Mouse (Mus musculus) left cerebral cortex, postnatal 25 days (tissue): Measurements from ENCODE around the gene Med7. TPM values are rescaled to one million over a fixed set of nuclear protein-coding genes. Genes with fewer than 3 reads are reported as not detected.
"Not testable (repeated sequence)": the region's sequence is repeated elsewhere in the genome, so short reads cannot be mapped to it uniquely, and the experiment has no call there.

Experiments
- DNase-seq, 2 experiments: peaks; one replicate each; pipeline ENCODE4 v3.0.0; 2022; ENCODE audit warnings: low spot score in 2 of 2, mixed read lengths in 1 of 2
- intact Hi-C: fragments of 180-260 bp; cut with DNase I; formaldehyde crosslinking; loops from one replicate; pipeline ENCODE4 v1.15.1; 2025
- total RNA-seq, 2 experiments: library from RNA; stranded (reverse); gene quantifications; 2 replicates each; pipeline ENCODE4 v1.2.3; 2021

Gene Med7
- total RNA-seq, 2 experiments from 2014 or later: 30.9 to 32.5 TPM

DNA sequence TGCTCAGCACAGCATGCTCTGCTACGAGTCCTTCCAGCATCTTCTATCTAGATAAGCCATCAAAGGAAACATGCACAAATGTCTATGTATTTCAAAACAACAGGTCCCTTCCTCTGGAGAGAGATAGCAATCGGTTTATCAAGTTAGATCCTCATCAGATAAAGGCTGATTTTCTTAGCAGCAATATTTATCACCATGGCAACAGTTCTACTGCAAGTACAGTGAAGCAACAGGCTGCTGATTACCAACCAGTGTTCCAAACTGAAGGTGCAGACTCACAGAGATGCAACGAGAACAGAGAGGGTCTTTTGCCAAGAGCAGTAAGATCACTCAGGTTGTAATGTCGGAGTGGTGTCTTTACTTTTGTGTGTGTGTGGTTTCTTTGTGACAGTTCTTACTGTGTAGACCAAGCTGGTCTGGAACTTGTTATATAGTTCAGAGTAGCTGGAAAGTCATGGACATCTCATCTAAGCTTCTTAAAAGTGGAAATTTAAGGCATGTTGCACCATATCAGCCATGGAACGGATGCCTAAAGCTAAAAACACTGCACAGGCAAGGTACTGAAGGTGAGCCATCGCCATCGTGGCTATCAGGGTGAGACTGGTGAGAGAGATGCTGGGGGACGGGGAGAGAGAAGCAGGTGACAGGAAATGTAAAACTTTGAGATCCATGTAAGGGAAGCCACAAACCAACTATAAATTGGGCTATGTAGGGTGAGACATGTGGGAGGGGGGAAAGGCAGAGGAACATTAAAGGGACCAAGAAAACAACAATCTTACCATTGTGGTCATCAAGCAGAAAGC, 15.4 kb upstream of the Med7 start:
- intact Hi-C loops: no loop called here
- DNase-seq: no peak

DNA sequence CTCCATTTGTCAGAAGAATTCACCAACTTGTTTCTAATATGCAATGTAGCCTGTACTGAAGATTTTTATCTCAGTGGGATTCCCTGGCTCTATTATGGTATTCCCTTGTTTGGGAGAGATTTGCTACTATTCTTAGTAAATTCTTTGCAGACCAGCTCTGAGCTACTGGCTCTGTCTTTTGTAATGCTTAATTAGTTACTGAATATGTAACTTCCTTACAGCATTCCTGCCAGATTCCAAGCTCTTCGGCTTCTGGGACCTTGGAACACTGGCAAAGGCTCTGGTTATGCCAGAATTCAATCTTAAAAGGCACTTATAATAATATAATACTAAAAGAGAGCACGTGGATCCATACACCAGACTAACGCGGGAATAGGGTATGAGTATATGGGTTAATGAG, 8.6 kb upstream of the Med7 start:
- DNase-seq, intact Hi-C loops: not testable (repeated sequence)

DNA sequence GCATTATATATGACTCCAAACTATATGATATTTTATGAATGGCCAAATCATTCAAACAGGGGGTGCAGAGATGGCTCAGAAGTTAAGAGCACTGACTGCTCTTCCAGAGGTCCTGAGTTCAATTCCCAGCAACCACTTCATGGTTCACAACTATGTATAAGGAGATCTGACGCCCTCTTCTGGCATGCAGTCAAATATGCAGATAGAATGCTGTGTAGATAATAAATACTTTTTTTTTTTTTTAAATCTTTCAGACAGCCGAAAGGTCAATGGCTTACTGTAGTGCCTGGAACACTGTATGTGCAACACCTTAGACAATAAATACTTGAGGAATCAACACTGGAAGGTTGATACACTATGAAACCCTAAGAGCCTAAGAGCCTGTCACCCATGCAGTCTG, 6.6 kb upstream of the Med7 start:
- intact Hi-C loops: loop anchor here (10.0 kb wide), 1 partner anchor 485 kb away; the partner anchor contains the start of gene Lsm11
- no peak for DNase-seq

DNA sequence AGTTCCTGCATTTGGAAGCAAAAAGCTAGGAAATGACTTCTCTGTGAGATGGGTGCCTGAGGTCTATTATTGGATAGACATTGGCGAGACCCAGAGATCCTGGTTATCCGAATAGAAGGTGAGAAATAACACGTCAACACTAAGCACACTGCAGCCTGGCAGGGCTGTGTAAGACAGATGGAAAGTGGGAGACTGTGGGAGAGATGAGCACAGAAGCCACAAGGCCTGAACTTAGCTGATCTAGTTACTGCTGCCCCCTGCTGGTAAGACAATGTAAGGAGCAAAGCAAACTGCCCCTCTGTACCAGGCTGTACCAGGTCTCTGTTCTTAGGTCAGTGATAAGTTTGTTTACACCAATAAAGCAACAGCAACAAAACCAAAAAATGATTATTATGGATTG, 5.6 kb upstream of the Med7 start:
- DNase-seq: peak; percentile 82 to 95
- intact Hi-C loops: loop anchor here (1.0 to 10.0 kb wide), 4 partner anchors 117 to 486 kb away; partner anchors contain the start of gene Lsm11

DNA sequence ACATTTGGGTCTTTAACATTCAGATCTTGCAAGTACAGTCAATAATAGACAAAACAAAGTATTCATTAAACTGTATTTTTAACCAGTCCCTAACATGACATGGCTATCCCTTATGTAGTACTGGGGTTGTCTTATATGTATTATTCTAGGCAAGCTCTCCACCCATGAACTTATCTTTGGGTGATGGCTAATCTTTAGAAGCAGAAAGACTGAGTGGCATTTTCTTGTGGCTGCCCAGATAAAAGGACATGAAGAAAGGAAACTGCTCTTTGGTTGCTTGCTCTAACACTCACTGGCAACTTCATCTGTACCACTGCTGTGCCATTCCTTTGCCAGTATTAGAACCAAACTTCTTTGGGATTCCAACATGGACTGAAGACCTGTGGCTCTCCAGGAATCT, 1.4 kb upstream of the Med7 start:
- DNase-seq: no peak
- intact Hi-C loops: loop anchor here (10.0 kb wide), 1 partner anchor 491 kb away; the partner anchor contains the start of gene Lsm11

DNA sequence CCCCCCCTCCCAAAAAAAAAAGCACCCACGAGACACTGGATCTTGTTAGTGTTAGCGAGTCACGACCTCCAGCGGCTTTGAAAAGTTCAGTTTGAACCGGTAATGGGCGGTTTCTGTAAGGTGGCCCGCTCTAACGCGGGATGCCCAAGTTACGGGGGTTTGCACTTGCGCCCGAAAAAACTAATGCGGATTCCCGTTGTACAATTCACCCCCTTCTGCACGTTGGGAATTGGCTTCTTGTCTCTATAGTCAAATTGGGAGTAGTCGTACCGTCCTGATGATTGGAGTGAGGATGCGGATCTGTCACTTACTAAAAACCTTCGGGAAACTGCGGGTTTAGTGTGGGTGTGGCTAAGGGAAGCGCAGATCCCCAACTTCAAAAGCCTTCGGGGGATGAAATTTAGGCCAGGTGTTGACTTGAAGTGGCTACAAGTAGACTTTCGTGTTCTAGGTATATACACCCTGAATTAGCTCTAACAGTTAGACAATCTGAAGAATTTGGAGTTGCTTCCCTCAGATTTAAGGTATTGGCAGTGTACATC, 805 bp downstream of the Med7 start:
- intact Hi-C loops: loop anchor here (10.0 kb wide), 1 partner anchor 493 kb away; the partner anchor contains the start of gene Lsm11
- DNase-seq: no peak

DNA sequence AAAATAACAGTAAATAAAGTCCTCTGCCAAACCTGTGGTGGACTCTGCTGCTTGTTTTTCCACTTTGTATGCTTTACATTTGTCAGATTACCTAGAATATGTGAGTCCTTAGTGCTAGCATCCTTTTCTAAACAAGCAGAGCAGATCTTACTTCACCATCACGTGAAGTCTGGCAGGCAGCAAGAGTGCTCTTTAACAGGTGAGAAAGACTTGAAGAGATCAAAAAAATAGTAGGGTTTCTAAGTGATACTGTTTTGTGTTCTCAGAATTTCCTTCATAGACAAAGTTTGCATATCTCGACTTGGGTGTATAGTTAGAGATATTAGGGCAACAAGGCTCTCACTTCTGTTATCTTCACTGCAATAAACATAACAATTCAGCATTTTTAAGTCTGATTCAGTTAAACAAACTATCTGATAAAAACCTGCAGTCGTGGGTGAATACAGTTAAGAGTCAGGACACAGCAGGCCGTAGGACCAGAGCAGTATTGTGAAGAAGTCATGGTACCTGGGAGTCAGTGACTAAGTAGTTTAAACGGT, 2.3 kb downstream of the Med7 start:
- DNase-seq: no peak
- intact Hi-C loops: loop anchor here (10.0 kb wide), 1 partner anchor 494 kb away; the partner anchor contains the start of gene Lsm11

DNA sequence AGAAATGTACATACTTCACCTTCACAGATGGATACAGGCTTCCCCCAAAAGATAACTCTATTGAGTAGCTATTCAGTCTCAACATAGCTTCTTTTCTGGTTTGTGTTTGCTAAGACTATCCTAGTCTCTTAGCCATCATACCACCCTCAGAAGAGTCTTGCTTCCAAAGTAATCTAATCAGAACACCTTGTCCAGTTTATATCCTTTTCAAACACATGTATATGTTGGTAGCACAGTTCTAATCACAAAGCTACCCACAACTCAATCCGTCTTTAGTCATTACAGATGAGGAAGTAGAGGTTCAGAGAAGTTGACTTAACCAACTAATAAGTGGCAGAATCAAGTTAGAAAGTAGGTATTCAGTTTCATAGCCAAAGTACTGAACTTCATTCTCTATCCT, 5.0 kb downstream of the Med7 start:
- no peak for DNase-seq
- intact Hi-C loops: loop anchor here (5.0 kb wide), 1 partner anchor 226 kb away; no protein-coding TSS in a partner anchor

- DNase-seq: no peak
- intact Hi-C loops: loop anchor here (5.0 kb wide), 1 partner anchor 224 kb away; no protein-coding TSS in a partner anchor
Measured at GRCm38 (mm10) chr11:46443152-46443551, 6.4 kb downstream of the Med7 start.

DNA sequence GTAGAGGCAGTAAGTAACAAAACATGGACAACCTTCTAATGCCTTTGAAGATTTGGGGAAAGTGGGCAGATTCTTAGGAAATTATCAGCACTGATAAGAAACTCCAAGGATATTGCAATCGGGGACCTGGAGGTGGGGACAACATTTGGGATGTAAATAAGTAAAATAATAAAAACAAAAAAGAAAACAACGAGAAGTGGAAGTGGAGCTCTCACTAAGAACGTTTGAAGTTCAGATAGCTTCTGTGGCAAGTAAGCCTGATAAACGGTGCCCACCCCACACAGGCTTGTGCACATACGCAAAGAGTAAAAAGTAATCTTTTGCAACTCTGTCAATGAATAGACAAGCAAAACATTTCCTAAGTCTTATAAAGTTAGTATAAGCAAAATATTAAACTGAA, 7.3 kb downstream of the Med7 start:
- DNase-seq: no peak
- intact Hi-C loops: loop anchor here (5.0 kb wide), 1 partner anchor 223 kb away; no protein-coding TSS in a partner anchor

DNA sequence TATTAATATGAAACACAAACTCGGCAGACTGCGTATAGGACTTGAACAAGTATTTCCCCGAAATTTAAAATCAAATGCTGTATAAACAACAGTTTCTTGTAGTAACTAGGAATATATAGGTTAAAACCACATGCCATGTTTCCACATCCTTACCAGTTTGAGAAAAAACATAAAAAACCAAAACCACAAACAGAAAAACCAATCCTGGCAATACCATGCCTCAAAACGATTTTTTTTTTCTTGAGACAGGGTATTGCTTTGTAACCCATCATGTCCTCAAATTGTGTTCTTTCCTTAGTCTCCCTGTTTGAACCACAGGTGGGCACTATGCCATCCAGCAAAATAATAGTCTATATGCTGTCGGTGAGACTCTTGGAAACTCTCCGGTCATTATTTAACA, 9.4 kb downstream of the Med7 start:
- intact Hi-C loops: loop anchor here (5.0 kb wide), 1 partner anchor 286 kb away; no protein-coding TSS in a partner anchor
- no peak for DNase-seq

- intact Hi-C loops: loop anchor here (5.0 kb wide), 1 partner anchor 284 kb away; no protein-coding TSS in a partner anchor
- DNase-seq: no peak
Measured at GRCm38 (mm10) chr11:46447644-46448484, 11.1 kb downstream of the Med7 start.

DNA sequence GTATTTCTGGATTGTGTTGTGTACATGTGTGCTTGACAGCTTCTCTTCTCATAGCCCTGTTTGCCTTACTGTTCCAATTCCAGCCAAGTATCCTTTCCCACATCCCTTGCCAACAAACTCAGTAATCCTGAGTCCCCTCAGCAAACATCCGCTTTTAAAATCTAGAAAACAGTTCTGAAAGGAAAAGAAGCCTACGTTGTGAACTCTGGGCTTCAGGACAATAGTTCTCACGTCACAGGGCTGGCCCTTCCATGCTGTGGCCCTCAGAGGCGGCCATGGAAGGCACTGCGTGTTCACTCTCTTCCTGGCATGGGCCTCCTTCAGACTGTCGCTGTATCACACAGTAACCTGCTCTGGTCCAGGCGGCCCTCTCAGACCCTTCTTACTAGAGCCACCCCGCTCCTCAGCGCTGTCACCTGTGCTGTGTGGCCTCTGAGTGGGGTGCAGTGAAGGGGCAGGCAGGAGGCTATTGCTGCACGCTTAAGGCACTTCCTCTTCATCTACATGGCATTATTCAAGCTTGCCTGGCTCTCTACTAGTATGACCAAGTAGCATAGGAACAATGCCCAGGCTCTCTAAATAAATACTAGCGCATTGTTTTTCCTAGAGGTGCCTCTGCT, 12.8 kb downstream of the Med7 start:
- no peak for DNase-seq
- intact Hi-C loops: loop anchor here (5.0 to 10.0 kb wide), 2 partner anchors 185 to 283 kb away; no protein-coding TSS in a partner anchor

GRCm38 (mm10) chr11:46454453-46455045, 17.8 kb downstream of the Med7 start, which contains the start of gene Havcr2:
TSS of gene Havcr2 (plus strand) at chr11:46454935.
- intact Hi-C loops: loop anchor here (10.0 kb wide), 1 partner anchor 180 kb away; no protein-coding TSS in a partner anchor
- DNase-seq: no peak

DNA sequence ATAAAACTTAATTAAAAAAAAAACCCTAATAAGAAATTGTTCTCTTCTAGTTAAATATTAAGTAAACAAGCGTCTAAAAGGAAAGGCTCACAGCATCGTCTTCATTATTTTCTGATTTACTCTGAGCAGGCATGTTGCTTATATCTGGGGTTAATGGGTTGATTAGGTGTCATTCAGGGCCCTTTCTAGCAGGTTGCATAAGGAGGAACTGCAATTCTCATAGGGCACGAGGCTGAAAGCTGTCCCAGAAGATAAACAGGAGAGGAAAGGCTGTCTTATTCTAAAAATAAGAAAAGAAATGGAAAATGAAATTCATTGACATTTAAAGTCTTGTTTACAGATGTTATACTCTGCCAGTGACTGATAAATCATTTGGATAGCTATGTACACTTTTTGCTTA, 23.2 kb downstream of the Med7 start:
- no peak for DNase-seq
- intact Hi-C loops: loop anchor here (10.0 kb wide), 1 partner anchor 175 kb away; no protein-coding TSS in a partner anchor

DNA sequence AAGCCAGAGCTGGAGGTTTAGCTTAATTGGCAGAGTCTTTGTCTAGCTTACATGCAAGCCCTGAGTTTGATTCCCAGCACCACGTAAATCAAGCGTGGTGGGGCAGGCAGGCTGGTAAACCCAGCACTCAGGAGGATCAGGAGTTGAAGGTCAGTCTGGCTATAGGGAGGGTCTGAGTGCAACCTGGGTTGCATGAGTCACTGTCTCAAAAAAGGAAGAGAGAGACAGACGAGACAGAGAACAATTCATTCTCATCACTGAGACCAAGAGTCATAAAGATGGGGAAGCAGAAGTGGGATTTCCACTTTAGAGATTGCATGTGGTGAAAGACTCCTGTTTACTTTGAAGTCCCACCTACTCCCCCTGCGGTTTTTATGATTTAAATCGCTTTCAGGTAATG, 24.6 kb downstream of the Med7 start:
- intact Hi-C loops: no loop called here
- no peak for DNase-seq

GRCm38 (mm10) chr11:46461931-46462330, 25.2 kb downstream of the Med7 start:
- DNase-seq: no peak
- intact Hi-C loops: no loop called here

GRCm38 (mm10) chr11:46466878-46467277, 30.2 kb downstream of the Med7 start:
- DNase-seq: no peak
- intact Hi-C loops: no loop called here
